Mouse (Mus musculus) forebrain, postnatal 0 days (tissue): ENCODE measurements at regions not wholly inside any gene's neighbourhood (a gene's known extent, or its start where the extent isn't known, plus 50 kb on each side); places are given as distances from the start of the nearest gene placed in this dataset.

Experiments used
- ATAC-seq: fragments of 200-750 bp; cut with Nextera tagmentation; 2 replicates; pipeline ENCODE4 v1.8.0; 2017; ENCODE audit warnings: mild to moderate bottlenecking, moderate library complexity
- DNase-seq: peaks from one replicate; pipeline ENCODE4 v3.0.0-alpha.2; 2015
- H3K27ac ChIP-seq: fragments of 300-500 bp; sonication (generic); 2 replicates; pipeline ENCODE4 v1.5.1; 2014; ENCODE audit warnings: low read depth, mild to moderate bottlenecking, antibody characterized with exemption, low read length, moderate library complexity, mixed read lengths
- H3K27me3 ChIP-seq: fragments of 300-500 bp; sonication (generic); 2 replicates; pipeline ENCODE4 v1.6.1; 2014; ENCODE audit warnings: mild to moderate bottlenecking, low read length, mixed read lengths; ENCODE audit not compliant: insufficient read depth
- H3K36me3 ChIP-seq: fragments of 300-500 bp; sonication (generic); 2 replicates; pipeline ENCODE4 v1.6.1; 2014; ENCODE audit warnings: mild to moderate bottlenecking, moderate library complexity; ENCODE audit not compliant: insufficient read depth
- H3K4me1 ChIP-seq: fragments of 300-500 bp; sonication (generic); 2 replicates; pipeline ENCODE4 v1.6.1; 2014; ENCODE audit warnings: antibody characterized with exemption; ENCODE audit not compliant: insufficient read depth
- H3K4me2 ChIP-seq: fragments of 300-500 bp; sonication (generic); 2 replicates; pipeline ENCODE4 v1.6.1; 2014; ENCODE audit warnings: low read depth, mild to moderate bottlenecking, moderate library complexity
- H3K4me3 ChIP-seq: fragments of 300-500 bp; sonication (generic); 2 replicates; pipeline ENCODE4 v1.5.1; 2014; ENCODE audit warnings: low read depth, low read length, mixed read lengths
- H3K9ac ChIP-seq: fragments of 300-500 bp; sonication (generic); 2 replicates; pipeline ENCODE4 v1.6.1; 2014; ENCODE audit warnings: mild to moderate bottlenecking
- H3K9me3 ChIP-seq: fragments of 300-500 bp; sonication (generic); 2 replicates; pipeline ENCODE4 v1.6.1; 2016; ENCODE audit warnings: low read length
- CTCF ChIP-seq: sonication (generic); IDR thresholded peaks from 2 replicates; pipeline ENCODE4 v1.5.1; 2016; ENCODE audit warnings: antibody characterized with exemption, control low read depth, low read depth
- WGBS: fragments of 180-500 bp; shearing (Covaris S2); extraction: QIAGEN DNeasy Blood & Tissue Kit; methylation state at CpG from one replicate; pipeline ENCODE4 v1.1.7; 2014; 5-methylcytosine and 5-hydroxymethylcytosine counted together

- no peaks in the 10 kb centered on the region for H3K9me3 ChIP-seq
- no peak overlapping the region for H3K4me3 ChIP-seq
- no peaks in the 10 kb centered on the region for H3K27me3 ChIP-seq
- H3K9ac ChIP-seq = peak overlapping the region; percentile 60
- no peaks in the 10 kb centered on the region for H3K36me3 ChIP-seq
- TF ChIP-seq CTCF = no peak
- ATAC-seq (no peak), DNase-seq (peak; percentile 62)
- peaks cover 16% of the 10 kb centered on the region for H3K4me1 ChIP-seq
- H3K27ac ChIP-seq = peak overlapping the region; percentile 95
- 43% methylated on average over 6 of the region's 6 CpGs for WGBS
- no peak overlapping the region for H3K4me2 ChIP-seq
Measured at GRCm38 (mm10) chr16:77788781-77789150, 186.9 kb upstream of the Gm11146 start.

- Histone ChIP-seq H3K27me3 (no peaks in the 10 kb centered on the region), H3K9ac (peak overlapping the region; percentile 60), H3K36me3 (no peaks in the 10 kb centered on the region), H3K4me2 (peak overlapping the region; percentile 46), H3K9me3 (no peaks in the 10 kb centered on the region), H3K4me1 (peaks cover 16% of the 10 kb centered on the region), H3K27ac (peak overlapping the region; percentile 95), H3K4me3 (peak overlapping the region; percentile 17)
- ATAC-seq = peak; percentile 94
- TF ChIP-seq CTCF = peak; percentile 44
- peak; percentile 91 for DNase-seq
- 19% methylated on average over 20 of the region's 20 CpGs for WGBS
Measured at GRCm38 (mm10) chr16:77788041-77788780, 186.3 kb upstream of the Gm11146 start.

GRCm38 (mm10) chr16:77787025-77787424 is 185.1 kb upstream of the Gm11146 start:
- peak; percentile 44 for DNase-seq

GRCm38 (mm10) chr16:77779019-77779418 is 177.1 kb upstream of the Gm11146 start:
- 67% methylated on average over 1 of the region's 1 CpGs for WGBS

More at GRCm38 (mm10) chr16:77787025-77787424, 185.1 kb upstream of the Gm11146 start:
- H3K27me3 ChIP-seq = no peaks in the 10 kb centered on the region
- no peak overlapping the region for H3K4me3 ChIP-seq
- 71% methylated on average over 5 of the region's 5 CpGs for WGBS
- H3K27ac ChIP-seq = peak overlapping the region; percentile 64
- H3K4me1 ChIP-seq = peaks cover 16% of the 10 kb centered on the region
- H3K9ac ChIP-seq = no peak overlapping the region
- no peaks in the 10 kb centered on the region for H3K36me3 ChIP-seq
- no peak overlapping the region for H3K4me2 ChIP-seq
- no peak for ATAC-seq
- no peak for TF ChIP-seq CTCF
- H3K9me3 ChIP-seq = no peaks in the 10 kb centered on the region

GRCm38 (mm10) chr16:77772075-77772474 is 170.2 kb upstream of the Gm11146 start:
- no peak for TF ChIP-seq CTCF
- Histone ChIP-seq H3K9ac (no peak overlapping the region), H3K27me3 (0 out of 2 replicates have a peak, but pooled peaks cover 3% of the 10 kb centered on the region), H3K36me3 (no peaks in the 10 kb centered on the region), H3K4me1 (no peaks in the 10 kb centered on the region), H3K4me3 (no peak overlapping the region), H3K4me2 (no peak overlapping the region), H3K9me3 (no peaks in the 10 kb centered on the region), H3K27ac (no peak overlapping the region)
- ATAC-seq (no peak), DNase-seq (no peak)
- 62% methylated on average over 3 of the region's 3 CpGs for WGBS

More at GRCm38 (mm10) chr16:77779019-77779418, 177.1 kb upstream of the Gm11146 start:
- Histone ChIP-seq H3K4me2 (no peak overlapping the region), H3K4me1 (no peaks in the 10 kb centered on the region), H3K36me3 (no peaks in the 10 kb centered on the region), H3K4me3 (no peak overlapping the region), H3K9ac (no peak overlapping the region), H3K27ac (no peak overlapping the region), H3K9me3 (no peaks in the 10 kb centered on the region), H3K27me3 (no peaks in the 10 kb centered on the region)
- TF ChIP-seq CTCF = no peak
- ATAC-seq (no peak), DNase-seq (no peak)

- peak; percentile 55 for DNase-seq
Measured at GRCm38 (mm10) chr16:77760926-77761347, 159.0 kb upstream of the Gm11146 start.

GRCm38 (mm10) chr16:77760479-77760878 is 158.6 kb upstream of the Gm11146 start:
- no peak for TF ChIP-seq CTCF
- H3K27ac ChIP-seq = peak overlapping the region; percentile 87
- 56% methylated on average over 4 of the region's 4 CpGs for WGBS
- 0 out of 2 replicates have a peak overlapping the region, but pooled peaks have one; percentile 0 for H3K9ac ChIP-seq
- DNase-seq (peak; percentile 43), ATAC-seq (peak; percentile 35)
- H3K36me3 ChIP-seq = no peaks in the 10 kb centered on the region
- H3K9me3 ChIP-seq = no peaks in the 10 kb centered on the region
- no peaks in the 10 kb centered on the region for H3K27me3 ChIP-seq
- no peak overlapping the region for H3K4me3 ChIP-seq
- H3K4me1 ChIP-seq = 0 out of 2 replicates have a peak, but pooled peaks cover 9% of the 10 kb centered on the region
- peak overlapping the region; percentile 41; the same call in 1 of the 2 replicates for H3K4me2 ChIP-seq

More at GRCm38 (mm10) chr16:77760926-77761347, 159.0 kb upstream of the Gm11146 start:
- 0 out of 2 replicates have a peak, but pooled peaks cover 9% of the 10 kb centered on the region for H3K4me1 ChIP-seq
- no peaks in the 10 kb centered on the region for H3K27me3 ChIP-seq
- WGBS = 38% methylated on average over 4 of the region's 4 CpGs
- no peaks in the 10 kb centered on the region for H3K9me3 ChIP-seq
- H3K27ac ChIP-seq = peak overlapping the region; percentile 87
- H3K9ac ChIP-seq = 0 out of 2 replicates have a peak overlapping the region, but pooled peaks have one; percentile 0
- no peak for TF ChIP-seq CTCF
- ATAC-seq = peak; percentile 58
- no peak overlapping the region for H3K4me2 ChIP-seq
- H3K36me3 ChIP-seq = no peaks in the 10 kb centered on the region
- no peak overlapping the region for H3K4me3 ChIP-seq
